Mouse (Mus musculus) liver, embryonic 14.5 days (tissue): ENCODE measurements around the gene Olfr332. TPM values are rescaled to one million over a fixed set of nuclear protein-coding genes. Genes with fewer than 3 reads are reported as not detected.

Experiments
- ATAC-seq: fragments of 200-750 bp; cut with Nextera tagmentation; 2 replicates; pipeline ENCODE4 v1.8.0; 2017; ENCODE audit warnings: moderate number of reproducible peaks, mild to moderate bottlenecking, moderate library complexity; ENCODE audit not compliant: insufficient read depth
- DNase-seq, 3 experiments: peaks; one replicate each; pipeline ENCODE4 v3.0.0-alpha.2; 2012 to 2013; ENCODE audit warnings: low read depth in 3 of 3, low spot score in 3 of 3
- H3K27ac ChIP-seq: fragments of 300-500 bp; sonication (generic); 2 replicates; pipeline ENCODE4 v1.5.1; 2014; ENCODE audit warnings: moderate library complexity, mild to moderate bottlenecking, control low read depth, inconsistent platforms
- H3K27me3 ChIP-seq: fragments of 300-500 bp; sonication (generic); 2 replicates; pipeline ENCODE4 v1.6.1; 2014; ENCODE audit warnings: mild to moderate bottlenecking, low read length, moderate library complexity; ENCODE audit not compliant: control insufficient read depth, insufficient read depth
- H3K36me3 ChIP-seq: fragments of 300-500 bp; sonication (generic); replicated peaks from 2 replicates; pipeline ENCODE4 v1.6.1; 2014; ENCODE audit warnings: low read depth; ENCODE audit not compliant: control insufficient read depth, insufficient read depth
- H3K4me1 ChIP-seq, 2 experiments: fragments of 200-500 bp in 1 of 2; fragments of 300-500 bp in 1 of 2; sonication (generic) in 1 of 2; replicated peaks; 2 replicates each; pipeline ENCODE4 v1.6.1; 2012 to 2014; ENCODE audit warnings: antibody characterized with exemption in 1 of 2, inconsistent platforms in 1 of 2, low read length in 1 of 2; ENCODE audit not compliant: control insufficient read depth in 2 of 2, insufficient read depth in 2 of 2
- H3K4me2 ChIP-seq: fragments of 300-500 bp; sonication (generic); 2 replicates; pipeline ENCODE4 v1.6.1; 2014; ENCODE audit warnings: low read depth, mild to moderate bottlenecking, control low read depth, moderate library complexity
- H3K4me3 ChIP-seq, 2 experiments: fragments of 200-500 bp in 1 of 2; fragments of 300-500 bp in 1 of 2; sonication (generic) in 1 of 2; 2 replicates each; pipeline ENCODE4 v1.5.1; 2012 to 2014; ENCODE audit warnings: low read depth in 2 of 2, low read length in 2 of 2, mild to moderate bottlenecking in 2 of 2, control low read depth in 1 of 2, inconsistent platforms in 1 of 2, moderate library complexity in 1 of 2; ENCODE audit not compliant: insufficient read depth in 1 of 2
- H3K9ac ChIP-seq: fragments of 300-500 bp; sonication (generic); replicated peaks from 2 replicates; pipeline ENCODE4 v1.6.1; 2014; ENCODE audit warnings: mild to moderate bottlenecking, control low read depth, moderate library complexity
- H3K9me3 ChIP-seq: fragments of 300-500 bp; sonication (generic); 2 replicates; pipeline ENCODE4 v1.6.1; 2016; ENCODE audit warnings: low read length, mixed read lengths; ENCODE audit not compliant: control insufficient read depth
- CTCF ChIP-seq: IDR thresholded peaks from 2 replicates; pipeline ENCODE4 v1.5.1; 2016; ENCODE audit warnings: antibody characterized with exemption, low read depth, control low read depth
- EP300 ChIP-seq: IDR thresholded peaks from 2 replicates; pipeline ENCODE4 v1.6.1; 2016; ENCODE audit warnings: antibody characterized with exemption, low read depth
- WGBS: fragments of 180-500 bp; shearing (Covaris S2); extraction: QIAGEN DNeasy Blood & Tissue Kit; methylation state at CpG from one replicate; pipeline ENCODE4 v1.1.7; 2014; ENCODE audit not compliant: insufficient replicate concordance; 5-methylcytosine and 5-hydroxymethylcytosine counted together
- polyA plus RNA-seq, 2 experiments: library from polyadenylated mRNA; depleted of rRNA in 1 of 2; stranded (reverse) in 1 of 2; unstranded in 1 of 2; fragments of >200 nt; fragmentation: Nextera tagmentation in 1 of 2; extraction: Ambion mirVana in 1 of 2; gene quantifications; 2 replicates each; pipeline versions ENCODE4 v1.2.1 to v1.2.3; 2012 to 2014

Gene Olfr332
- polyA plus RNA-seq, 2 experiments, result not detected

DNA sequence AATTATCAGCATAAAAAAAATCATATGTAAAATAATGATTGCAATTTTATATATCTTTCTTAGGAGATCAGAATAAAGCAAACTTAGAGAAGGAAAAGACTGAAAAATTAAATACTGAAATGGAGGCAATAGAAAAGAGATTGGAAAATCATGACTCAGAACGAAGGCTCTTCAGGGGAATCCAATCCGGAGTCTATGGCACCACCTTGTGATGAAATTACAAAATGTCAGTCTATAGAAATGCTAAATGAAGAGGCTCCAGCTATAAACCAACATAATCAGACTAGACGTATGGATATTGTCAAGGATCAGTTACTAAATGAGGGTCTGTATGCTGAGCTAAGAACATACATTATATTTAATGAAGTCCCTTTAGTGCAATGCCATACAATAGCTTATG lies 6.9 kb upstream of the Olfr332 start:
- TF ChIP-seq CTCF, result 0 out of 2 replicates have a peak, but pooled peaks have one; percentile 18
- TF ChIP-seq EP300, result no peak
- no peak overlapping the region for H3K27ac ChIP-seq
- no peak overlapping the region for H3K4me3 ChIP-seq
- H3K9me3 ChIP-seq, result no peaks in the 10 kb centered on the region
- H3K36me3 ChIP-seq, result no peaks in the 10 kb centered on the region
- DNase-seq (no peak), ATAC-seq (no peak)
- WGBS, result 41% methylated on average over 3 of the region's 3 CpGs
- no peak overlapping the region for H3K9ac ChIP-seq
- H3K27me3 ChIP-seq, result no peaks in the 10 kb centered on the region
- H3K4me1 ChIP-seq, result no peaks in the 10 kb centered on the region
- H3K4me2 ChIP-seq, result no peak overlapping the region

DNA sequence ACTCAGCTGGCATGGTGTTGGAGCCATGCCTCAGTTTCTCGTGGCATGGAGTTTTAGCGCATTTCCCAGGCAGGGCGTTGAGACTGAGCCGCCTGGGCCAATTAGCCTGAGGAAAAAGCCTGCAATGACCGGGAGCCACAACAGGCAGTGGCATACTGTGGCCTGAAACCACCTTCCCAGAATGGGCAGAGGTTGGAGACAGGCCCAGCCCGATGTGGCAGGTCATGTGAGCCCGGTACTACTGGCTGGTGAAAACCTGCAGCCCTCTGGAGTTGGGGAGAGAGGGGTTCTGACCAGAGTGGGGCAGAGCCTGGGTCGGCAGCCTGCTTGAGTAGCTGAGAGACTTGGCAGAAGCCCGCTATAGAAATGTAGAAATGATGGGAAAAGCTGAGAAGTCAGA lies 6.4 kb upstream of the Olfr332 start:
- Histone ChIP-seq H3K27ac (no peak overlapping the region), H3K4me2 (no peak overlapping the region), H3K4me3 (no peak overlapping the region), H3K27me3 (no peaks in the 10 kb centered on the region), H3K4me1 (no peaks in the 10 kb centered on the region), H3K9me3 (no peaks in the 10 kb centered on the region), H3K36me3 (no peaks in the 10 kb centered on the region), H3K9ac (no peak overlapping the region)
- ATAC-seq (no peak), DNase-seq (no peak)
- TF ChIP-seq EP300, result no peak
- TF ChIP-seq CTCF, result no peak
- WGBS, result 56% methylated on average over 9 of the region's 9 CpGs

DNA sequence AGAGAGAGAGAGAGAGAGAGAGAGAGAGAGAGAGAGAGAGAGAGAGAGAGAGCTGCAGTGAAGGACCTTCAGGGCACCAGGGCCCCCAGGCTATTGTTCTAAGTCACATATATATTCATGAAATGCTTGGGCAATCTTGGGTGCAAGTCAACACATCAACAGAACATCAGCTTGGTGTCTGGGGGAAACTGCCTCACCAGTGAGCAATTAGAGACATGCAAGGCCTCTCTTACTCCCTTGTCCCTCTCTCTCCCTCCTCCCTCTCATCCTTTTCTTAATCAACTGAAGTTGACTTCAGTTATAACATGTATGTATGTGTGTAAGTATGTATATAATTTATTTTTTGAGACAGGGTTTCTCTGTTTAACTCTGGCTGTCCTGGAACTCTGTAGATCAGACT lies 30.2 kb downstream of the Olfr332 start, which contains the start of gene Olfr30:
TSS of gene Olfr30 (minus strand) at position 101 of the 400 bp plus-strand sequence.
- DNase-seq (no peak), ATAC-seq (no peak)
- Histone ChIP-seq H3K9ac (no peak within 1 kb of the TSS), H3K27ac (no peak within 1 kb of the TSS), H3K4me2 (no peak within 1 kb of the TSS), H3K27me3 (no peaks in the 10 kb centered on the region), H3K4me3 (no peak within 1 kb of the TSS), H3K9me3 (no peaks in the 10 kb centered on the region), H3K4me1 (no peaks in the 10 kb centered on the region), H3K36me3 (no peaks in the 10 kb centered on the region)
- TF ChIP-seq CTCF, result no peak
- no peak for TF ChIP-seq EP300

GRCm38 (mm10) chr11:58453592-58453991 lies 38.8 kb downstream of the Olfr332 start:
- H3K36me3 ChIP-seq, result no peaks in the 10 kb centered on the region
- no peak for DNase-seq
- no peak overlapping the region for H3K9ac ChIP-seq
- 51% methylated on average over 4 of the region's 4 CpGs for whole genome bisulfite sequencing
- no peak overlapping the region for H3K4me2 ChIP-seq
- H3K9me3 ChIP-seq, result no peaks in the 10 kb centered on the region
- no peaks in the 10 kb centered on the region for H3K27me3 ChIP-seq
- TF ChIP-seq CTCF (no peak), EP300 (no peak)
- H3K4me3 ChIP-seq, result no peak overlapping the region
- no peaks in the 10 kb centered on the region for H3K4me1 ChIP-seq
- H3K27ac ChIP-seq, result no peak overlapping the region
- no peak for ATAC-seq

DNA sequence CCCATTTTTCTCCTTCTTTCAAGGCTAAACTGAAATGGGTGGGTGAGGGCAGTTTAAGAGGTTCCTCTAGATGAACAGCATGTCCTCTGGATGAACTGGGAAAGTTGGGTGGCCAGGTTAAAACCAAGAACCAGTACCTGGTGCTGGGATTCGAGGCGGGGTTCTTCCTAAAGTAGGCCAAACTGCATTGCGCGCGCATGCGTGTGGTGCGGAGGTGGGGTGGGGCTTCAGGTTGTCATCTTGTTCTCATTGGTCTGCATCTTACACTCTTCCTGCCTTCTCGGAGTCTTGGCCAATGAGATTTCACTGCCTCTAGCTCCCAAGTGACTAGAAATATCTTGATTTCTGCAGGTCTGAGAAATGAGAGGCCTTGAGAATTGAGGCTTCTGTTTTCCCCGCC lies 39.6 kb downstream of the Olfr332 start, which contains the start of gene Lypd9:
TSS of gene Lypd9 (minus strand) at position 165 of the 400 bp plus-strand sequence.
- ATAC-seq (no peak), DNase-seq (no peak)
- H3K36me3 ChIP-seq, result no peaks in the 10 kb centered on the region
- 89% methylated on average over 9 of the region's 9 CpGs for WGBS
- no peak within 1 kb of the TSS for H3K4me3 ChIP-seq
- H3K4me1 ChIP-seq, result no peaks in the 10 kb centered on the region
- TF ChIP-seq CTCF, result no peak
- no peak within 1 kb of the TSS for H3K9ac ChIP-seq
- no peaks in the 10 kb centered on the region for H3K27me3 ChIP-seq
- H3K27ac ChIP-seq, result no peak within 1 kb of the TSS
- no peak within 1 kb of the TSS for H3K4me2 ChIP-seq
- H3K9me3 ChIP-seq, result no peaks in the 10 kb centered on the region

Other genes with a start within 250 kb of the Olfr332 start
- gene 4930438A08Rik, start 217.8 kb downstream of the Olfr332 start, polyA plus RNA-seq (2012; rRNA removed), result 0.61 and 0.78 TPM in 2 replicates
- gene 4930438A08Rik, start 217.8 kb downstream of the Olfr332 start, polyA plus RNA-seq (2014; fragmentation: Nextera tagmentation; extraction: Ambion mirVana), result 0.99 and 1.0 TPM in 2 replicates
- 18.7 and 19.8 TPM in 2 replicates for gene Zfp692, start 185.5 kb downstream of the Olfr332 start, polyA plus RNA-seq (2012; rRNA removed)
- gene Zfp692, start 185.5 kb downstream of the Olfr332 start, polyA plus RNA-seq (2014; fragmentation: Nextera tagmentation; extraction: Ambion mirVana), result 5.0 and 6.7 TPM in 2 replicates
- gene Zfp672, start 162.2 kb downstream of the Olfr332 start, polyA plus RNA-seq (2012; rRNA removed), result 20.3 and 22.2 TPM in 2 replicates
- 39.1 and 48.6 TPM in 2 replicates for gene Zfp672, start 162.2 kb downstream of the Olfr332 start, polyA plus RNA-seq (2014; fragmentation: Nextera tagmentation; extraction: Ambion mirVana)
- gene Sh3bp5l, start 161.8 kb downstream of the Olfr332 start, polyA plus RNA-seq (2012; rRNA removed), result 9.0 and 9.1 TPM in 2 replicates
- 9.1 and 12.4 TPM in 2 replicates for gene Sh3bp5l, start 161.8 kb downstream of the Olfr332 start, polyA plus RNA-seq (2014; fragmentation: Nextera tagmentation; extraction: Ambion mirVana)
- gene Lypd8, start 113.5 kb downstream of the Olfr332 start, polyA plus RNA-seq (2012; rRNA removed), result 0.09 and 0.17 TPM in 2 replicates
- not detected in 2 replicates for gene Lypd8, start 113.5 kb downstream of the Olfr332 start, polyA plus RNA-seq (2014; fragmentation: Nextera tagmentation; extraction: Ambion mirVana)
- gene 1810065E05Rik, start 71.4 kb downstream of the Olfr332 start, polyA plus RNA-seq (2012; rRNA removed), result not detected in 2 replicates
- not detected in 2 replicates for gene 1810065E05Rik, start 71.4 kb downstream of the Olfr332 start, polyA plus RNA-seq (2014; fragmentation: Nextera tagmentation; extraction: Ambion mirVana)
- gene Gm12253, start 60.0 kb downstream of the Olfr332 start, polyA plus RNA-seq (2012; rRNA removed), result not detected in 2 replicates
- not detected in 2 replicates for gene Gm12253, start 60.0 kb downstream of the Olfr332 start, polyA plus RNA-seq (2014; fragmentation: Nextera tagmentation; extraction: Ambion mirVana)
- gene Lypd9, start 39.6 kb downstream of the Olfr332 start, polyA plus RNA-seq (2012; rRNA removed), result not detected in 2 replicates
- gene Lypd9, start 39.6 kb downstream of the Olfr332 start, polyA plus RNA-seq (2014; fragmentation: Nextera tagmentation; extraction: Ambion mirVana), result not detected in 2 replicates
- not detected in 2 replicates for gene Olfr30, start 30.3 kb downstream of the Olfr332 start, polyA plus RNA-seq (2012; rRNA removed)
- gene Olfr30, start 30.3 kb downstream of the Olfr332 start, polyA plus RNA-seq (2014; fragmentation: Nextera tagmentation; extraction: Ambion mirVana), result not detected in 2 replicates
- not detected in 2 replicates for gene Olfr331, start 10.0 kb upstream of the Olfr332 start, polyA plus RNA-seq (2012; rRNA removed)
- gene Olfr331, start 10.0 kb upstream of the Olfr332 start, polyA plus RNA-seq (2014; fragmentation: Nextera tagmentation; extraction: Ambion mirVana), result not detected in 2 replicates
- not detected in 2 replicates for gene Olfr330, start 42.3 kb upstream of the Olfr332 start, polyA plus RNA-seq (2012; rRNA removed)
- gene Olfr330, start 42.3 kb upstream of the Olfr332 start, polyA plus RNA-seq (2014; fragmentation: Nextera tagmentation; extraction: Ambion mirVana), result not detected in 2 replicates
- gene Olfr329-ps, start 53.9 kb upstream of the Olfr332 start, polyA plus RNA-seq (2012; rRNA removed), result not detected in 2 replicates
- gene Olfr329-ps, start 53.9 kb upstream of the Olfr332 start, polyA plus RNA-seq (2014; fragmentation: Nextera tagmentation; extraction: Ambion mirVana), result not detected in 2 replicates
- gene Olfr328, start 63.1 kb upstream of the Olfr332 start, polyA plus RNA-seq (2012; rRNA removed), result 0.02 TPM in 1 of 2 replicates, not detected in the other
- gene Olfr328, start 63.1 kb upstream of the Olfr332 start, polyA plus RNA-seq (2014; fragmentation: Nextera tagmentation; extraction: Ambion mirVana), result not detected in 2 replicates
- gene Olfr224, start 78.0 kb upstream of the Olfr332 start, polyA plus RNA-seq (2012; rRNA removed), result not detected in 2 replicates
- not detected in 2 replicates for gene Olfr224, start 78.0 kb upstream of the Olfr332 start, polyA plus RNA-seq (2014; fragmentation: Nextera tagmentation; extraction: Ambion mirVana)
- not detected in 2 replicates for gene Olfr325, start 85.2 kb upstream of the Olfr332 start, polyA plus RNA-seq (2012; rRNA removed)
- not detected in 2 replicates for gene Olfr325, start 85.2 kb upstream of the Olfr332 start, polyA plus RNA-seq (2014; fragmentation: Nextera tagmentation; extraction: Ambion mirVana)
- not detected in 2 replicates for gene Olfr324, start 102.6 kb upstream of the Olfr332 start, polyA plus RNA-seq (2012; rRNA removed)
- not detected in 2 replicates for gene Olfr324, start 102.6 kb upstream of the Olfr332 start, polyA plus RNA-seq (2014; fragmentation: Nextera tagmentation; extraction: Ambion mirVana)
- gene 2210407C18Rik, start 123.5 kb upstream of the Olfr332 start, polyA plus RNA-seq (2012; rRNA removed), result not detected in 2 replicates
- gene 2210407C18Rik, start 123.5 kb upstream of the Olfr332 start, polyA plus RNA-seq (2014; fragmentation: Nextera tagmentation; extraction: Ambion mirVana), result not detected in 2 replicates
- not detected in 2 replicates for gene Olfr323, start 137.9 kb upstream of the Olfr332 start, polyA plus RNA-seq (2012; rRNA removed)
- gene Olfr323, start 137.9 kb upstream of the Olfr332 start, polyA plus RNA-seq (2014; fragmentation: Nextera tagmentation; extraction: Ambion mirVana), result not detected in 2 replicates
- 9.1 and 10.5 TPM in 2 replicates for gene Trim58, start 147.9 kb upstream of the Olfr332 start, polyA plus RNA-seq (2012; rRNA removed)
- 10.5 and 11.8 TPM in 2 replicates for gene Trim58, start 147.9 kb upstream of the Olfr332 start, polyA plus RNA-seq (2014; fragmentation: Nextera tagmentation; extraction: Ambion mirVana)
- gene Olfr322, start 166.2 kb upstream of the Olfr332 start, polyA plus RNA-seq (2012; rRNA removed), result 0.03 and 0.07 TPM in 2 replicates
- 0.14 TPM in 1 of 2 replicates, not detected in the other for gene Olfr322, start 166.2 kb upstream of the Olfr332 start, polyA plus RNA-seq (2014; fragmentation: Nextera tagmentation; extraction: Ambion mirVana)
- gene Olfr320, start 188.5 kb upstream of the Olfr332 start, polyA plus RNA-seq (2012; rRNA removed), result not detected in 2 replicates
- gene Olfr320, start 188.5 kb upstream of the Olfr332 start, polyA plus RNA-seq (2014; fragmentation: Nextera tagmentation; extraction: Ambion mirVana), result not detected in 2 replicates
- not detected in 2 replicates for gene Olfr319, start 206.6 kb upstream of the Olfr332 start, polyA plus RNA-seq (2012; rRNA removed)
- gene Olfr319, start 206.6 kb upstream of the Olfr332 start, polyA plus RNA-seq (2014; fragmentation: Nextera tagmentation; extraction: Ambion mirVana), result not detected in 2 replicates
- gene Olfr318, start 231.5 kb upstream of the Olfr332 start, polyA plus RNA-seq (2012; rRNA removed), result not detected in 2 replicates
- gene Olfr318, start 231.5 kb upstream of the Olfr332 start, polyA plus RNA-seq (2014; fragmentation: Nextera tagmentation; extraction: Ambion mirVana), result not detected in 2 replicates
- gene Olfr317, start 246.7 kb upstream of the Olfr332 start, polyA plus RNA-seq (2012; rRNA removed), result not detected in 2 replicates
- not detected in 2 replicates for gene Olfr317, start 246.7 kb upstream of the Olfr332 start, polyA plus RNA-seq (2014; fragmentation: Nextera tagmentation; extraction: Ambion mirVana)